Mouse (Mus musculus) cerebellum, adult 11-12 months (tissue): ENCODE measurements at regions not wholly inside any gene's neighbourhood (a gene's known extent, or its start where the extent isn't known, plus 50 kb on each side); places are given as distances from the start of the nearest gene placed in this dataset.

Experiments
- DNase-seq: peaks from one replicate; pipeline ENCODE4 v3.0.0; 2022

GRCm38 (mm10) chr1:159034952-159035351, 54.7 kb upstream of the Pappa2 start:
- DNase-seq, result no peak

- DNase-seq, result no peak
Measured at GRCm38 (mm10) chr1:159036371-159036770, 56.1 kb upstream of the Pappa2 start.

- no peak for DNase-seq
Measured at GRCm38 (mm10) chr1:159045870-159046385, 65.6 kb upstream of the Pappa2 start.

DNA sequence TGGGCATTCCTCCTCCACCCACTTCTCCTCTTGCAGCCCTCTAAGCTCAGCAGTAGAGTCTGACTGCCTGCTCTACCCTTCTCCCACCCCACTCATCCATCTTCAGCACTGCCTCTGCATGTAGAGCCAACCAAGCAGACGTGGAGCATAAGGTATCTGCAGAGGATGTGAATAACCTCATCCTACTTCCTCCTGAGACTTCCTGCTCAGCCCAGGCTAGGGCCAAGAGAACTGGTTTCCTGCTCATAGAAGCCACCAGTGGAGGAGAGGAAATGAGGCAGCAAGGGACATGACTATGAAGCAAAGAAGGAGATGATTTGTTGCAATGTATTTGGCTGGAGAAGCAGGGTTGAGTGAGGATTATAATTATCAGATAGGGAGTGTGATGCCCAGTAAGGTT, 84.7 kb upstream of the Pappa2 start:
- DNase-seq, result no peak

DNA sequence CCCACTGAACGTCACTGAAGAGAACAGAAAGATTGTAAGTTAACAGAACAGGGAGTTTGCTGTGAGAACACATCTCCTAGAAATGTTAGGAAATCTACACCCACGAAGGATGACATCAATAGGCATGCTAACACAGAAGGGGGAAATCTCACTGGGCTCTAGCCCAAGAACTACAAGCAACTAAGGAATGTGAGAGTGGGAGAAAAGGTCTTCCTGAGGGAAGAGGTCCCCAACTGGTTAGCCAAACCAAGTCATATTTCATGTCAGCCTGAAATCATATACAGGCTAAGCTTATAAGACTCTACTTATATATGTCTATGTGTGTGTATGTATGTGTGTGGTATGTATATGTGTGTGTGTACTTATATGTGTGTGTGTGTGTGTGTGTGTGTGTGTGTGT, 118.9 kb upstream of the Pappa2 start:
- DNase-seq, result no peak

GRCm38 (mm10) chr1:159122201-159122600, 109.9 kb upstream of the Cop1 start:
- DNase-seq, result no peak

GRCm38 (mm10) chr1:159124874-159125273, 107.2 kb upstream of the Cop1 start:
- DNase-seq, result no peak

- DNase-seq, result peak; percentile 41
Measured at GRCm38 (mm10) chr1:159135301-159135700, 96.8 kb upstream of the Cop1 start.

GRCm38 (mm10) chr1:159147788-159148497, 84.2 kb upstream of the Cop1 start:
- DNase-seq, result no peak

DNA sequence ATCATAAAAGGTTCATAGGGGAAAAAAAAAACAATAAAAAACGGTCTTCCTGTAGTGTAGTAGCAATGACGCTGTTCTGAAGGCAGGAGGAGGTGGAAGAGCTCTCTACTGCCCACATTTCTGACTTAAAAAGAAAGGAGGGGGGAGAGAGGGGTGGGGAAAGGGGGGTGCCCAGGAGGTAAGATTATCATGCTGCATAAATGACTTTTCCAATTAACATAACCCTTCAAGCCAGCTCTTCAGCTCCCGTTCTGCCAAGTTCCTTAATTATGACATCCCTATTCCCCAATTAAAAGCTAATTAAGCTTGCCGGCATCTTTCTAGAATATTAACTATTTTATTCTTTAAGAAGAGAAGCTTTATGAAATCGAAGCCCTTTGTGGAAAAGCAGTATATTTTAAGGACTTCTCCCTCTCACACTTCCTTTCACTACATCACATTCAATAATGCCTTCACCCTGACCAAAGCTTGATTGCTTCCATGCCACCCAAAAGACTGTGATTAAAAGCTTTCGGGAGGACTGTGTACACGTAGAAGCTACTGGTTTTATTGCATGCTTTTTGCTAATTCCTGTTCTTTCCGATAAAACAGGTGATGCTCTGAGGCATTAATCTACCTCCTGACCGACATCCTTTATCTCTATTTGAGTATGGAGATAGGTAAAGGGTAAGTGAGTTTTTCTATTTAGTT, 83.5 kb upstream of the Cop1 start:
- DNase-seq, result no peak

DNA sequence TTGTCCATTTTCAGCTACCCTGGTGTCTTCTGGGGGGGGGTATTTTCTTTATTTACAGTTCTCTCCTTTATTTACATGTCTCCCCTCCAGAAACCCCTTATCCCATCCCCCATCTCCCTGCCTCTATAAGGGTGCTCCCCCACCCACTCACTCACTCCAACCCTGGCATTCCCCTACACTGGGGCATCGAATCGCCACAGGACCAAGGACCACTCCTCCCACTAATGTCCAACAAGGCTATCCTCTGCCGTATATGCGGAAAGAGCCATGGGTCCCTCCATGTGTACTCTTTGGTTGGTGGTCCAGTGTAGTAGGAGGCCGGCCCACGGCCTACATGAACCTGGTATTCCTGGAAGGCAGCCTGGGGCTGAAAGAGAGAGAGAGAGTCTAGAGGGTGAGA, 82.9 kb upstream of the Cop1 start:
- DNase-seq, result no peak

- peak; percentile 15 for DNase-seq
Measured at GRCm38 (mm10) chr1:159149721-159150120, 82.4 kb upstream of the Cop1 start.

DNA sequence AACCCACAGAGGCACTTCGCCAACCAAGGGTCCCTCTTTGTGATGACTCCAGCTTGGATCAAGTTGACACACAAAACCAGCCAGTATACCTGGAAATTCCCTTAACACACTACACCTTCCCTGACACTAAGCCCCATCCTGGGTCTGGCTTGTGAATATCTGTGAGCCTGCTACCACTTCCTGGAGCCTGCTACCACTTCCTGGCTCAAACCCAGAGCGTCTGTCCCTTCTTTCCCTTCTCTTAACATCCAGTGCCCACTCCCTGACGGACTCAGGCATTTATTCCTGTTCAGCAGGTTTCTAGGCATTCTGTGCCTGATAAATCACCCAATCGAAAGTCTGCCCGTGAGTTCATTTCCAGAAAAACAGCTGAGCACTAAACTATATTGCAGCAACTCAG, 81.8 kb upstream of the Cop1 start:
- DNase-seq, result no peak

- DNase-seq, result no peak
Measured at GRCm38 (mm10) chr1:159156428-159156827, 75.7 kb upstream of the Cop1 start.

DNA sequence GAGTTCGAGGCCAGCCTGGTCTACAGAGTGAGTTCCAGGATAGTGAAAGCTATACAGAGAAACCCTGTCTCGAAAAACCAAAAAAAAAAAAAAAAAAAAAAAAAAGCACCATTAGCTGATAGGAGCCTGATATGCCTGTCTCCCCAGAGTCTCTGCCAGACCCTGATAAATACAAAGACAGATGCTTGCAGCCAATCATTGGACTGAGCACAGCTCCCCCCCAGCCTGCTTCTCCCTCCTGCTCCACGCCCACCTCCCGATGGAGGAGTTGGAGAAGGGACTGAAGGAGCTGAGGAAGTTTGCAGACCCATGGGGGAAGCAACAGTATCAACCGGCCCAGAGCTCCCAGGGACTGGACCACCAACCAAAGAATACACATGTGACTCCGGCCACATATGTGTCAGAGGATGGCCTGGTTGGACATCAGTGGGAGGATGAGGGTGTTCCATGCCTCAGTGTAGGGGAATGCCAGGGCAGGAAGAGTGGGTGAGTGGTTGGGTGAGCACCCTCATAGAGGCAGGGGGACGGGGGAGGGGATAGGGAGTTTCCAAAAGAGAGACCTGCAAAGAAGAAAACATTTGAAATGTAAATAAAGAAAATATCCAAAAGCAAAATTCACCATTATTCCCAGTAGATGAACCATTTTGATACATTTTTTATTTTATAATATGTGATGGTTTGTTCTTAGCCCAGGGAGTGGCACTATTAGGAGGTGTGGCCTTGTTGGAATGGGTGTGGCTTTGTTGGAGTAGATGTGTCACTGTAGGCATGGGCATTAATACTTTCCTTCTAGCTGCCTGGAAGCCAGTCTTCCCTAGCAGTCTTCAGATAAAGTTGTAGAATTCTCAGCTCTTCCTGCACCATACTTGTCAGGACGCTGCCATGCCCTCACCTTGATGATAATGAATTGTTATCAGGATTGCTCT, 71.8 kb upstream of the Cop1 start:
- no peak for DNase-seq

DNA sequence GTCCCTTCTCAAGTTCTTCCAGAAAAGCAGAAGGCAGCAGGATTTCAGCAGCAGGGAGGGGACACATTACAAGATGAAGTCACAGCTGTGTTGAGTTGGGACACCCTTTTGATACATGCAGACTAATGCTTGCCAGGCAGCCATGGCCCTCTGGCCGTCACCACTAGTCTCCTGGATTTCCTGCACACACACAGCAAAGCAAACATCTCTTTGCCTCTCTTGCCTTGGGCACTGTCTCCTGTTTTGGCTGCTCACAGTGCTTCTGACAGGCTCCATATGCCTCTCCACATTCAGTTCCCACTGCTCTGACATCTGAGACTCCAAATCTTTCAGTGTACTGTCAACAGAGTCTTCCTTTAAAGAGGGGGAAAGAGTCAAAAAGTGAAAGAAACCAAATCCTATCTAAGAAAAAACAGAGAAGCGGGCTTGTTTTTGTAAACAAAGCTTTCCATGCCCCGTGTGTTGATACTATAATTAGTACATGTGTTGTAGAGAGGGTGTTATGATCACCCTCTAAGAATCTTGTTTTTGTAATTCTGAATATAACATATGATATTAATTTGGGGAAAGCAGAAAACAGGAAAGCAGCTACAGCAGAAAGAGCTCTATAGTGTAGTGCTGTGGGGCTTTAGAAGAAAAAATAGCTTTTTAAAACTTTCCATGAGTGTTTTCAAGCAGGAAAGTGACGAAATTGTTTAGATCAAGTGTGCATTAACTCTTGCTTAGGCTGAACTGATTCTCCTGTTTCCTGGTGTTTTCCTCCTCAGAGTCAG, 68.8 kb upstream of the Cop1 start:
- DNase-seq, result no peak

DNA sequence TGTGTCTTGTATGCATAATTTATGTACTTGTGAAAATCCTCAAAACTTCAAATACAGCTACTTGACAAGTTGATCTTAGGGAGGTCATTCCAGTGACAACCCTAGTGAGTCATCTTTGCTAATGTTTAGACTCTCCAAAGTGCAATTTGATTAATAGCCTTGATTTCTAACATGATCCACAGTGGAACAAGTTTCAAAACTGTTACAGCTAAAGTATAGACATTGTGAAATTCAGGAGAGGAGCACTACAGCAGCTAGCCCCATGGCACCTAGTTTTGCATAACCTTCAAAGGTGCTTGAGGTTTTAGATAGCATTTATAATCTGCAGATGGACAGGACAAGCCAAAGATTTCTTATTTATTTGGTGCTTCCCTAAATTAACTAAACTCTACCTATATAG, 50.1 kb upstream of the Cop1 start:
- DNase-seq, result no peak
